Mouse (Mus musculus): ENCODE measurements around the gene Galnt16.

DNA sequence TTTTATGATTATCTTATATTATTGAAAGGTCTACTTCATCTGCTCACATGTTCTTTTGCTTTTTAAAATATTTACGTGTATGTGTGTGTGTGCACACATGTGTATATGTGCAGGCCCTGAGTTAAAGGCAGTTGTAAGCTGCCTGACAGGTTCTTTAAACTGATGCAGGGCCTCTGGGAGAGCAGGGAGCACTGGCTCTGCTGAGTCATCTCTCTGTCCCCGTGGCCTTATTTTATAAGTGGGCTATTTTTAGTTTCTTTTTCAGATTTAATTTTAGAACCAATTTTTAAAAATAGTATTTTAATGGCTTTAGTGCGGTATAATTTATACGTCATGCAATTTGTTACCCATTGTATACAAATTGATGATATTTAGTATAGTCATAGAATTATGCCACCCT is 46.2 kb upstream of the Galnt16 start:
- no peak for TF ChIP-seq CTCF (IDR thresholded peaks at IDR 0.05; ENCODE audit: low read depth, low read length)
- no peak for TF ChIP-seq GATA1 (IDR thresholded peaks at IDR 0.05; ENCODE audit: borderline replicate concordance, low read length)
- TF ChIP-seq TAL1 (conservative IDR thresholded peaks at IDR 0.05; ENCODE audit: low read depth, low read length), result no peak
- TF ChIP-seq POLR2AphosphoS5 (IDR thresholded peaks at IDR 0.05; ENCODE audit: insufficient replicate concordance, low read depth, low read length), result no peak

All from G1E (cell line).